Mouse (Mus musculus) liver, embryonic 13.5 days (tissue): Measurements from ENCODE around the gene Bank1. TPM values are rescaled to one million over a fixed set of nuclear protein-coding genes. Genes with fewer than 3 reads are reported as not detected.

ENCODE experiments used
- ATAC-seq: fragments of 200-750 bp; cut with Nextera tagmentation; 2 replicates; pipeline ENCODE4 v1.8.0; 2017; ENCODE audit warnings: low read depth, mild to moderate bottlenecking, moderate number of reproducible peaks, moderate library complexity
- DNase-seq: peaks from one replicate; pipeline ENCODE4 v3.0.0; 2022
- H3K27ac ChIP-seq: fragments of 300-500 bp; sonication (generic); 2 replicates; pipeline ENCODE4 v1.5.1; 2015; ENCODE audit warnings: moderate library complexity, mild to moderate bottlenecking, inconsistent platforms
- H3K27me3 ChIP-seq: fragments of 300-500 bp; sonication (generic); 2 replicates; pipeline ENCODE4 v1.6.1; 2015; ENCODE audit warnings: mild to moderate bottlenecking, inconsistent platforms
- H3K36me3 ChIP-seq: fragments of 300-500 bp; sonication (generic); 2 replicates; pipeline ENCODE4 v1.6.1; 2015; ENCODE audit warnings: mild to moderate bottlenecking, inconsistent platforms
- H3K4me1 ChIP-seq: fragments of 300-500 bp; sonication (generic); replicated peaks from 2 replicates; pipeline ENCODE4 v1.6.1; 2015; ENCODE audit warnings: inconsistent platforms
- H3K4me2 ChIP-seq: fragments of 300-500 bp; sonication (generic); 2 replicates; pipeline ENCODE4 v1.6.1; 2015; ENCODE audit warnings: inconsistent platforms, mild to moderate bottlenecking, moderate library complexity
- H3K4me3 ChIP-seq: fragments of 300-500 bp; sonication (generic); replicated peaks from 2 replicates; pipeline ENCODE4 v1.5.1; 2015; ENCODE audit warnings: mild to moderate bottlenecking, inconsistent platforms
- H3K9ac ChIP-seq: fragments of 300-500 bp; sonication (generic); 2 replicates; pipeline ENCODE4 v1.6.1; 2015; ENCODE audit warnings: mild to moderate bottlenecking, inconsistent platforms
- H3K9me3 ChIP-seq: fragments of 300-500 bp; sonication (generic); replicated peaks from 2 replicates; pipeline ENCODE4 v1.6.1; 2016; ENCODE audit warnings: inconsistent platforms
- WGBS: fragments of 180-500 bp; shearing (Covaris S2); methylation state at CpG from one replicate; pipeline ENCODE4 v1.1.7; 2015; ENCODE audit not compliant: insufficient replicate concordance; 5-methylcytosine and 5-hydroxymethylcytosine counted together
- polyA plus RNA-seq: library from polyadenylated mRNA; unstranded; fragments of >200 nt; fragmentation: Nextera tagmentation; extraction: Ambion mirVana; gene quantifications from 2 replicates; pipeline ENCODE4 v1.2.1, GENCODE M21; 2015

The Bank1 gene
- polyA plus RNA-seq, 1 experiment from 2014 or later: 2.2 TPM

GRCm38 (mm10) chr3:136252820-136253219 is 73.0 kb downstream of the Bank1 start:
- no peak overlapping the region for H3K4me2 ChIP-seq
- DNase-seq (no peak), ATAC-seq (no peak)
- no peaks in the 10 kb centered on the region for H3K9me3 ChIP-seq
- no peak overlapping the region for H3K9ac ChIP-seq
- H3K4me1 ChIP-seq: no peaks in the 10 kb centered on the region
- WGBS: 15% methylated on average over 4 of the region's 4 CpGs
- H3K27me3 ChIP-seq: no peaks in the 10 kb centered on the region
- no peak overlapping the region for H3K27ac ChIP-seq
- H3K36me3 ChIP-seq: no peaks in the 10 kb centered on the region
- no peak overlapping the region for H3K4me3 ChIP-seq

DNA sequence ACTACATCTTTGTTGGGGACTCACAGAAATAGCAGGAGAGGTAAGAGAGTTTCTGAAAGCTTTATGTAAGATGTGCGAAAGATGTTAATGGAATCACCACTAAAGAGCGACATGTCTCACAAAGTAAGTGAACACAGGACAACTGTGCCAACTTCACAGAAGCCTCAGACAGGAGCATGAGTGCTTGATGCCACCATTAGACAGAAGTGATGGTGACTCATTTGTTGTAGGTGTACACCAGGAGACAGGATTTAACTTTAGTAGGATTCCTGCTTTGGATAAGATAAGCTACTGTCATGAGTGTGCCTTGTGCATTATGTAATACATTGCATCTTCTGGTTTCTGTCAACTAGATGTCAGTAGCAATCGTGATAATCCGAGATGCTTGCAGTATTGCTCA is 74.3 kb downstream of the Bank1 start:
- Histone ChIP-seq H3K9ac (no peak overlapping the region), H3K4me2 (no peak overlapping the region), H3K4me1 (no peaks in the 10 kb centered on the region), H3K9me3 (no peaks in the 10 kb centered on the region), H3K4me3 (no peak overlapping the region), H3K27me3 (no peaks in the 10 kb centered on the region), H3K27ac (no peak overlapping the region), H3K36me3 (no peaks in the 10 kb centered on the region)
- no peak for DNase-seq
- ATAC-seq: no peak
- WGBS: 64% methylated on average over 4 of the region's 4 CpGs

- no peak overlapping the region for H3K4me3 ChIP-seq
- no peak overlapping the region for H3K9ac ChIP-seq
- ATAC-seq: no peak
- DNase-seq: no peak
- H3K27me3 ChIP-seq: no peaks in the 10 kb centered on the region
- 59% methylated on average over 5 of the region's 5 CpGs for WGBS
- no peak overlapping the region for H3K4me2 ChIP-seq
- H3K9me3 ChIP-seq: no peaks in the 10 kb centered on the region
- H3K36me3 ChIP-seq: no peaks in the 10 kb centered on the region
- H3K4me1 ChIP-seq: no peaks in the 10 kb centered on the region
- no peak overlapping the region for H3K27ac ChIP-seq
These were observed 78.5 kb downstream of the Bank1 start for GRCm38 (mm10) chr3:136247331-136247730.

DNA sequence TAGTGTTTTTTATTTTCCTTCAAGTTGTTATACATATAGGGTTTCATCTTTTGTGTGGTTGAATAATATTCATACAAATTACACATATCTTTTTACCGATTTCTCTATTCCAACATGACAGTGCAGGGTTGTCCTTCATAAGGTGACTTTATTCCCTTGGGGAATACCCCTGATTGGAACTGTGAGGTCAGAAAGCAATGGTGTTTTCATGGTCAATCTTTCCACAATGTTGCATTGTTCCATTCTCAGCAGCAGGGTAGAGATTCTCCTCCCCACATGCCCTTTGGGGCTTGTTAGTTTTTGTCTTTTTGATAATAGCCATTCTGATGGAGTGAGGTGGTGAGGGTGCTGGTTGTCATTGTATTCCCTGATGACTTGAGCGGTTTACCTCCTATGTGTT is 80.9 kb downstream of the Bank1 start:
- WGBS: 67% methylated on average over 2 of the region's 2 CpGs
- ATAC-seq: no peak
- Histone ChIP-seq H3K4me1 (no peaks in the 10 kb centered on the region), H3K4me2 (no peak overlapping the region), H3K4me3 (no peak overlapping the region), H3K27me3 (no peaks in the 10 kb centered on the region), H3K36me3 (no peaks in the 10 kb centered on the region), H3K9ac (no peak overlapping the region), H3K27ac (no peak overlapping the region), H3K9me3 (no peaks in the 10 kb centered on the region)
- DNase-seq: no peak

- Histone ChIP-seq H3K9me3 (no peaks in the 10 kb centered on the region), H3K27ac (no peak overlapping the region), H3K4me2 (no peak overlapping the region), H3K9ac (no peak overlapping the region), H3K4me1 (no peaks in the 10 kb centered on the region), H3K27me3 (no peaks in the 10 kb centered on the region), H3K4me3 (no peak overlapping the region), H3K36me3 (no peaks in the 10 kb centered on the region)
- 48% methylated on average over 3 of the region's 3 CpGs for WGBS
- ATAC-seq (no peak), DNase-seq (no peak)
These were observed 87.1 kb downstream of the Bank1 start for GRCm38 (mm10) chr3:136238790-136239189.

- DNase-seq: no peak
- no peak overlapping the region for H3K9ac ChIP-seq
- ATAC-seq: no peak
- 38% methylated on average over 2 of the region's 2 CpGs for WGBS
- no peak overlapping the region for H3K4me3 ChIP-seq
- H3K27ac ChIP-seq: no peak overlapping the region
- H3K27me3 ChIP-seq: no peaks in the 10 kb centered on the region
- H3K9me3 ChIP-seq: no peaks in the 10 kb centered on the region
- H3K4me2 ChIP-seq: no peak overlapping the region
- no peaks in the 10 kb centered on the region for H3K4me1 ChIP-seq
- H3K36me3 ChIP-seq: no peaks in the 10 kb centered on the region
These were observed 92.4 kb downstream of the Bank1 start for GRCm38 (mm10) chr3:136233507-136233906.

DNA sequence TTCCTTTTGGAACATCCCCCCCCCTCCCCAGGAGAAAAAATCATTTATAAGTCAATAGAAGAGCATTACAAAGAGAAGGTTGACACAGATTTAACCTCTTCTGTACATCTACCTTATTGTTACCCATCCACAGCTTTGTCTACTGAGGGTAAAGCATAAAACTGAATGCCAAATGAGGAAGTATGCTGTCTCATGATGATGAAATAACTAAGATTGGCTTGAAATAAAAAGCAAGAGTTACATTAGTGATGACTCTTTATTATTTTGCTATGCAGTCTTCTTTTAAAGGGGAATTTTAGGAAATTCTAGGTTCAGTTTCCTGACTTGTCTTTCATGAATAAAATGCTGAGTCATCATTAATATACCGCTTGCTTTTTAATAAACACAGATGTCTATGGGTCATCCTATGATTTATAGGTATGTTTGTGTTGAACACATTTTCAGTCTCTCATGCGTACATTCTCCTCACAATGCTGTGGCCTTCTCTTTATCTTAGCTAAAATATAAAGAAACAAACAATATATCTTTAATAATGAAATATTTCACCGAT is 95.2 kb downstream of the Bank1 start:
- no peaks in the 10 kb centered on the region for H3K36me3 ChIP-seq
- no peak for ATAC-seq
- H3K27me3 ChIP-seq: no peaks in the 10 kb centered on the region
- no peak overlapping the region for H3K4me3 ChIP-seq
- DNase-seq: no peak
- WGBS: 74% methylated on average over 3 of the region's 3 CpGs
- H3K4me1 ChIP-seq: no peaks in the 10 kb centered on the region
- H3K27ac ChIP-seq: no peak overlapping the region
- no peak overlapping the region for H3K4me2 ChIP-seq
- no peak overlapping the region for H3K9ac ChIP-seq
- no peaks in the 10 kb centered on the region for H3K9me3 ChIP-seq

DNA sequence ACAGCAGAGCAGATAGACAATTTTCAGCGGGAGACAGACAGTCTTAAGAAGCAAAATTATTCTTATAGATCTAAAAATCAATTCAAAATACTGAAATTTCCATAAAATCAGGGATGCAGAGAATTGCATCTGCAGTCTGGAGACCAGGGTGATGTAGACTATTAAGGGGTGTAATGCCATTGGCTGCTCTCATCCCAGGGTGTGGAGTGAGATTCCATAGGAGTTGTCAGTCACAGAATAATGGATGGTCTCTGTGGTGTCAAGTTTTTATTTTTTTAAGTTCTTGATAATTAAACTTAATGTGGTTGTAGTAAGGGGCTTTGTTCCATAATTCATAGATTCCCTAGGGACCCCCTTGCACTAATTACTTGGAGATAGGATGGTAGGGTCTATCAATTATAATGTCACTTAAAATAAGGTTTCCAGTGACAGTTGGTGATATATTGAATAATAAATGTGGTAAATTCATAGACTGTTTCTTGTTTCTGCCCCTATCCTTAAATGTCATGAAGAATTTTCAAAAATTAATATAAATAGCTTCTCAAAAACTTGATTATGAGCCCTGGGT is 136.1 kb downstream of the Bank1 start:
- no peak overlapping the region for H3K27ac ChIP-seq
- 53% methylated on average over 1 of the region's 1 CpGs for WGBS
- no peaks in the 10 kb centered on the region for H3K9me3 ChIP-seq
- no peak overlapping the region for H3K4me3 ChIP-seq
- ATAC-seq (no peak), DNase-seq (no peak)
- no peaks in the 10 kb centered on the region for H3K27me3 ChIP-seq
- H3K36me3 ChIP-seq: no peaks in the 10 kb centered on the region
- H3K9ac ChIP-seq: no peak overlapping the region
- H3K4me1 ChIP-seq: no peaks in the 10 kb centered on the region
- no peak overlapping the region for H3K4me2 ChIP-seq

DNA sequence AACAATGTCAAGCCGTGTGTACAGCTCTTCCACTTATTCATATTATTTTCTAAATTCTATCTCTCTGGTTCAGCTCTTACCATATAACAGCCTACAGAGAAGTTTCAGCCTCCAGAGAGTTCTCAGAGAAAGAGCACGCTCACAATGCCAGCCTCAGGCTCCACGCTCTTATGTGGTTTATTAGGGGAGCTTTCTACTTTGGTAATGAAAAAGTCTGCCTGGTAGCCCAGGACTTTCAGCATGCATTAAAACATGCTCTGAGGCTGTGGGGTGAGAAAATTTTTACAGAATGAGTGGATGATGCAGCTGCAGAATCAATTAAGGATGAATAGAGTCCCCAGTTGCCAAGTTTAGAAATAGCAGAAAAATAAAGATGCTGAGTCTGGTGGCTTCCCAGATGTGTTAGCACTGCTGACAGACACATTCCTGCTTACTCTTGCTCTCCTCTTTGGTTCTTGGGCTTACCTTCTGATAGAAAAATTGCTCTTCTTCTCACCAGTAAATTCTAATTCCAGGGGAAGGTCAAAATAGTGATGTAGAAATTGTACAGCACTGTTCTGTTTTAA is 139.2 kb downstream of the Bank1 start:
- Histone ChIP-seq H3K4me3 (no peak overlapping the region), H3K36me3 (no peaks in the 10 kb centered on the region), H3K4me2 (no peak overlapping the region), H3K4me1 (no peaks in the 10 kb centered on the region), H3K27me3 (no peaks in the 10 kb centered on the region), H3K9me3 (no peaks in the 10 kb centered on the region), H3K9ac (no peak overlapping the region), H3K27ac (no peak overlapping the region)
- ATAC-seq: no peak
- 69% methylated on average over 3 of the region's 3 CpGs for WGBS
- no peak for DNase-seq

DNA sequence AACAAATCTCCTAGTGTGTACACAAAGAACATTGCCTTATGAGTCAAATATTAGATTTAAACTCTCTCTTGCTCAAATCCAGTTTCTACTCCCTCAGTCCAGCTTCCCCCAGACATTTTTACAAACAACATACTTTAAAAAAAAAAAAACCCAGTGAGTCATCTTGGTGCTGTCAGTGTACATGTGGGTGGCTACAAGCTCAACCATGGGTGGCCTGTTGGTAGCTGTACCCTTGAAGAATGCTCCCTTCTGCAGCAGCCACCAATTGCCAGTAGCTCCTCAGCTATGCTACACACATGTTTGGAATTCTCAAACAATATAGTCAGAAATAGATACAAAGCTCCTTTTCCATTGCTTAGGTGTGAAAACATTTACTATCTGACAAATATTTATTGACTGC is 154.2 kb downstream of the Bank1 start:
- Histone ChIP-seq H3K4me1 (no peaks in the 10 kb centered on the region), H3K4me3 (no peak overlapping the region), H3K27me3 (no peaks in the 10 kb centered on the region), H3K4me2 (no peak overlapping the region), H3K9ac (no peak overlapping the region), H3K9me3 (no peaks in the 10 kb centered on the region), H3K36me3 (no peaks in the 10 kb centered on the region), H3K27ac (no peak overlapping the region)
- no peak for DNase-seq
- ATAC-seq: no peak

DNA sequence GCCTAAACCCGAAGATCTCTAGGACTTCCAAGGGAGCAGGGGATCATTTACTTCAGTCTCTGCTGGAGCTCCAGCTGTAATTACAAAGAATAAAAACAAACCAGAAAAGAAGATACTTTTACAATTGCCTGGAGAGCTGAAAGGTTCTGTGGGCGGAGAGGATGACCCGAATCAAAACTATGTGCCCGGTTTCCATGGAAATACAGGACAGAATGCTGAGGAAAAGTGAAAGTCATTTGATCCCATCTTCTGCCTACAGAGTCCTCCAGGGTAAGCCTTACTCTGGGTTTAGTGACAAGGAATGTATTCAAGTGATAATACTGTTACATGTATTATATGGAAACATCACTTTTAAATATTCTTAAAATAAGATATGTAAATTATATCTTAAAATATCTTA is 157.8 kb downstream of the Bank1 start:
- Histone ChIP-seq H3K9me3 (no peaks in the 10 kb centered on the region), H3K27me3 (no peaks in the 10 kb centered on the region), H3K4me2 (no peak overlapping the region), H3K27ac (no peak overlapping the region), H3K9ac (no peak overlapping the region), H3K4me1 (no peaks in the 10 kb centered on the region), H3K4me3 (no peak overlapping the region), H3K36me3 (no peaks in the 10 kb centered on the region)
- WGBS: 64% methylated on average over 4 of the region's 4 CpGs
- ATAC-seq (no peak), DNase-seq (no peak)

GRCm38 (mm10) chr3:136166671-136167070 is 159.2 kb downstream of the Bank1 start:
- Histone ChIP-seq H3K4me1 (no peaks in the 10 kb centered on the region), H3K4me3 (no peak overlapping the region), H3K36me3 (no peaks in the 10 kb centered on the region), H3K9me3 (no peaks in the 10 kb centered on the region), H3K27ac (no peak overlapping the region), H3K4me2 (no peak overlapping the region), H3K27me3 (no peaks in the 10 kb centered on the region), H3K9ac (no peak overlapping the region)
- 69% methylated on average over 4 of the region's 4 CpGs for WGBS
- DNase-seq (no peak), ATAC-seq (no peak)
